Mouse (Mus musculus) stomach, postnatal 0 days (tissue): ENCODE results near the gene Acot6.

Experiments
- CTCF ChIP-seq: IDR thresholded peaks from 2 replicates; pipeline ENCODE4 v1.5.1; 2016; ENCODE audit warnings: antibody characterized with exemption, low read depth, mild to moderate bottlenecking, moderate library complexity
- EP300 ChIP-seq: optimal IDR thresholded peaks from 2 replicates; pipeline ENCODE3; 2016; ENCODE audit warnings: antibody characterized with exemption

- TF ChIP-seq EP300 (no peak), CTCF (no peak)
These were observed 55.0 kb downstream of the Acot6 start for GRCm38 (mm10) chr12:84155523-84155871.
